Mouse (Mus musculus) hematopoietic multipotent progenitor cell, adult 10-12 weeks (in vitro differentiated cells): ENCODE results near the gene Gm9495. TPM values are rescaled to one million over a fixed set of nuclear protein-coding genes. Genes with fewer than 3 reads are reported as not detected.

Experiments used
- polyA plus RNA-seq: library from polyadenylated mRNA; stranded (reverse); fragments of >175 nt; gene quantifications from 2 replicates; pipeline ENCODE4 v1.2.3, GENCODE M21; 2012; ENCODE audit warnings: low replicate concordance

Gene Gm9495
- not detected in 2 replicates for polyA plus RNA-seq

DNA sequence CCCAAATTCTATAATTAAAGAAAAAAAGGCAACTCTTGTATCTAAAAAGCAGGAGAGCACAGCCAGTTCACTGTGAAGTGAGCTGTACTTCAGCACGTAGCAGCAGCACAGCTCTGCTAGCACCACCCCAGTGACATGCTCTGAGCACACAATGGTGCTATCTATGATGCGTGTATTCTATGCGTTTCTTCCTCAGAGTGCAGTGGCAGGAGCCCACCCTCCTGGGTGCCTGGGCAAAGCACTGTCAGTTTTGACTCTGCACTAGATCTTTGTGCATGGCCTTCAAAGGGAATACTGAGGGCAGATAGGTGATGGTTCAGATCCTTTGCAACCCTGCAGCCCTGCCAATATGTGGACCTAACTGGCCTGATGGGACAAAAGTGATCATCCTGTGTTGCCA lies at the start of gene Gm9495:
TSS of gene Gm9495 (minus strand) at position 101 of the 400 bp plus-strand sequence.

Other genes with a start within 250 kb of the Gm9495 start
- gene Zfp930, start 244.5 kb downstream of the Gm9495 start, polyA plus RNA-seq, result 0.26 and 1.4 TPM in 2 replicates
- 0.29 and 2.2 TPM in 2 replicates for gene D130040H23Rik, start 182.5 kb downstream of the Gm9495 start, polyA plus RNA-seq
- not detected in 2 replicates for gene Gm7697, start 69.4 kb upstream of the Gm9495 start, polyA plus RNA-seq
- gene Zfp868, start 172.0 kb upstream of the Gm9495 start, polyA plus RNA-seq, result 1.5 and 4.2 TPM in 2 replicates
- 0.27 TPM in 2 replicates for gene Zfp964, start 200.9 kb upstream of the Gm9495 start, polyA plus RNA-seq